Mouse (Mus musculus): ENCODE measurements around the gene Gm28048.

DNA sequence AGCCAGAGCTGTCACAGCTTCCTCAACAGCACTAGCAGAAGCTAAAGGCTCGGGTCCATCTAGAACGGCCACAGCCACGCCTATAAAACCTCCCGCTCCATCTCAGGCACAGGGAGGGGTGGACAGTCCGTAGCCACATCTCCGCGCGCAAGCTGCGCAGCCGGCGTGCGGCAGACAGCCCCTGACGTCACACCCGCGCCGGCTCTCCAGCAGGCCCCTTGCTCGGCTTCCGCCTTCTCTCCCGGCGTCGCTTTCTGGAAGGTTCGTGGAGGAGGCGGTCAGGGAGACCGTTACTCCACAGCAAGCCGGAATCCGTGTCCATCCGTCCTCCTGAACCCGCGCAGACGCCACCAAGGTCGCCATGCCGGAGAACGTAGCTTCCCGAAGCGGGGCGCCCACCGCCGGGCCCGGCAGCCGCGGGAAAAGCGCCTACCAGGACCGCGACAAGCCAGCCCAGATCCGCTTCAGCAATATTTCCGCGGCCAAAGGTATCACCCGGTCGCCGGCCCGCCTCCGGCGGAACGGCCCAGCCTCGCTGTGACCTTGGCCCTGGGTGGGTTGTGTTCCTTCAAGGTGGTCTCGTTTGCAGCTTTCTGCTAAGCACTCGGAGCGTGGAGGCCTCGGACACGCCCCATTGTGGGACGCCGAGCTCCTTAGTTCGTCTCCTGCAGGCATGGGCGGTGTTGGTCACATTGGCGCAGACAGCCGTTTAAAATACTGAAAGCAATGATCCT is 8.7 kb upstream of the Gm28048 start, which contains the start of gene Cct4:
- TF ChIP-seq POLR2A (IDR thresholded peaks at IDR 0.05; ENCODE audit: low read depth, low read length): peak; percentile 86
- no peak for TF ChIP-seq CTCF (IDR thresholded peaks at IDR 0.05; ENCODE audit: extremely low read depth, insufficient read depth, insufficient read length, insufficient replicate concordance)
